Mouse (Mus musculus): ENCODE measurements around the gene Mettl1.

Gene Mettl1

DNA sequence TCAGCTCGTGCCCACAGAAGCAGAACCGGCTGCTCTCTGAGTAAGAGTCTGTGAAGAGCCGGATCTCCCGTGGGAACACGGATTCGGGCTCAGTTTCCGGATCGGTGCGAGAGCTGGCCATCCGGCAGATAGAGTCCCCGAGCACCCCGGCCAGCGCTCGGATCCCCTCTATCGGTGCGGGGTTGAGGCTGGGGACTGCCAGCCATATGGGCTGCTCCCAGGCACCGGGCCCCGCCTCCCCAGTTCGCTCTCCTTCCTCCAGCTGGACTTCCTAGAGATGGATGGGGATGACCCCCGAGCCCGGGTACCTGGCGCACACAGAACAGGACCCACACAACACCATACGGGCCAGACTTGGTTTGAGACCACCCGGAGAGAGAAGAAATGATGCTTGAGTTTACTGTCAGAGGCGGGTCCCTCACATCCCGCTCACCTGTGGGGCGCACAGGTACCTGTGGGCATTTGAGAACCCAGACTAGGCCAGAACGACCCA lies at the start of gene Mettl1, which contains the start of gene Eef1akmt3:
Mettl1 (plus strand) TSS at position 141 of the 493 bp plus-strand sequence.
Eef1akmt3 (minus strand) TSS at position 240 of the 493 bp plus-strand sequence.
- WGBS = under 1% methylated on average over 28 of the region's 28 CpGs

DNA sequence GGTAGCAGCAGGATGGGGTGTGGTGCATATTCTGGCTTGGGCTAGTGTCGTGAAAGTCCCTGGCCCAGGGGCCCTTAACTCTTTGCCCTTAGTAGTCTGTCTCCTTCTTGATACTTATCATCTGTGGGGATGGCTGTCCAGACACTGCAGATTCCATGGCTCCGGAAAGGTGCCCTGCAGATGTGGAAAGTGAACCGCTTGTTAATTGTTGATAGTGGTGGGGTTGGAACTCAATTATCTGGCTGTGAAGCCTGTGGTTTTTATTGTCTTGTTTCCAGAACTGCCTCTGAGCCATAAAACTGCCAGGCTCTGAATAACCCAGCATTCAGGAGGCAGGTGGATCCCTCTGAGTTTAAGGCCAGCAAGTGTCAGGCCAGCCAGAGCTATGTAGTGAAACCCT lies 49.5 kb upstream of the Mettl1 start:
- WGBS = 52% methylated on average over 3 of the region's 3 CpGs

DNA sequence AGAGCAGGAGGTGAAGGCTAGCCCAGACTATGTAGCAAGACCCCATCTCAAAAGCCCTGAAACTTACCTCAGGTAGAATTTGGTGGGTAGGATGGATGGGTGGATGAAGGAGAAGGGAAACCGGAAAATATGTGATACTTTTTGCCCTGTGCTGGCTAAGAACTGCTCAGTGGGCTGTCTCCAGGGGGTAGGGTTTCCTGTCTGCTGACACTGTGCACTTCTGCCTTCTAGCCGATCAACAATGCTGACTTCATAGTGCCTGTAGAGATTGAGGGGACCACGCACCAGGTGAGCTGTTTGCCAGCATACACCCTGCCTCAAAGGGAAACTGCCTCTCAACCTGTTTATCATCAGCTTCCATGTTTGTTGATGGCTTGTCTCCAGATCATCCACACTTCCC lies 47.6 kb upstream of the Mettl1 start:
- 74% methylated on average over 3 of the region's 3 CpGs for WGBS

DNA sequence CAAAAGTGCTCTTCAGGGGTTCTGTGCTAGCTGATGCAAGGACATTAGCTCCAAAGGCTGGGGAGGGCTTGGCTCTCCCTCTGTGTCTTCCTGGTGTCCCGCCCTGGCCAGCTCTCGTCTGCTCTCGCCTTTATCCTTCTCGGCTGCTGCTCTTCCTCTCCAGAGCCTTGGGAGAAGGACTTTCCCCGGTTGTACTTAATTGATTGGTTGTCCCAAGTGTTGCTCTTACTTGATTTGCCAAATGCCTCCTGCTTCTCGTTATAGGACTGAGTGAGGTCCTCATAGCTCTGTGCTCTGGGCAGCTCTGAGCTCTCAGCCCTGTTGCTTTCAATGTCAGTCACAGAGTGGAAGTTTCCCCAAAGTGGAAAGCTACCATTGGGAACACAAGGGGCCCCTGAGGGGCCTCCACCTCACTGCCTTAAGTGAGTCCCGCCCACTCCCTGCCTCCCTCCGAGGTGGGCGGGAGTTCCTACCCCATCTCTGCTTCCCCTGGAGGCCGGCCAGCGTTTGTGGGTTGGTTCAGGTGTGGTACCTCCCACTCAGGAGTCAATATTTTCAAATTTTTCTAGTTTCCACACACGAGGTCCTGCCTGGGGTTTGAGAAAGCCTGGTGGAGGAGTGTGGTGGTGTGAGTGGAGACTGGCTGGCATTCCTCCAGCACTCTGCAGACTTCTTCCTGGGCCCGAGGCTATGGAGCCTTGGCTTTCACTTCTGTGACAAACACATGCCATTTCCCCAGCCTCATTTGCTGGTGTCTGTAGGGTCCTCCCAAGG lies 43.7 kb upstream of the Mettl1 start:
- 52% methylated on average over 13 of the region's 13 CpGs for WGBS

DNA sequence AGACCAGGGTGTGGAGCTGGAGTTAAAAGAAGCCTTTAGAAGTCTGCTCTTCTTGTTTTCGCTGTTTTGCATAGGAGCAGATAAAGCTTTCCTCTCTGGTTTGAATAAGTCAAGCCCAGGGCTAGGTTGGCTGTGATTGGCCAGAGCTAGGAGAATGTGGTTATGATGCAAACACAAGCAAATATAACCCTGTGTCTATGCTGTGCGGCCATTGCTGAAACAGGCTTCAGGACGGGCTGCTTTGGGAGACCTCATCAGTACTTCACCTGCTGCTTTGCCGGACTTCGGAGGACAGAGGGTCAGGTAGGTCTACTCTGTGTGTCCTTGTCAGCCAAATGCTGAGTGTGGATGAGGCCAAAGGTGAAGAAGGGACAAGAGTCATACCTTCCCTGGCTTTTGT lies 40.7 kb upstream of the Mettl1 start, which contains the start of gene Avil:
Avil (plus strand) TSS at position 181 of the 400 bp plus-strand sequence.
- 82% methylated on average over 5 of the region's 5 CpGs for WGBS

DNA sequence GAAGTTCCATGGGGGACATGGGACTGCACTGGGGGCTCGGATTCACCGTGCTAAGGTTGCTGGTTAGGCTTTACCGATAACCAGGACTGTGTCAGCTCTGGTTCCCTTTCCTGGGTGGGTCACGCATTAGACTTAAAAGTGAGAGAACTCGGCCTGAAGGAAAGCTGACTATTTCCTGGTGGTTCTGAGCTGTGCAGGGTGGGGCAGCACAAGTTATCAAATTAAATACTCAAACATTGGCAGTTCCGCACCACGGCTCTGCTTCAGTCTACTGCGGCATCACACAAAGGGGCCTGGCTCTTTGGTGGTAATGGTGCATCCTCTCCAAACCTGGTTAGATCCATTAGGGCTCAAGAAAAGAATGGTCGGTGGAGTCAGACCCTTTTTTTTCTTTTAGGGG lies 39.9 kb upstream of the Mettl1 start:
- WGBS = 81% methylated on average over 9 of the region's 9 CpGs

DNA sequence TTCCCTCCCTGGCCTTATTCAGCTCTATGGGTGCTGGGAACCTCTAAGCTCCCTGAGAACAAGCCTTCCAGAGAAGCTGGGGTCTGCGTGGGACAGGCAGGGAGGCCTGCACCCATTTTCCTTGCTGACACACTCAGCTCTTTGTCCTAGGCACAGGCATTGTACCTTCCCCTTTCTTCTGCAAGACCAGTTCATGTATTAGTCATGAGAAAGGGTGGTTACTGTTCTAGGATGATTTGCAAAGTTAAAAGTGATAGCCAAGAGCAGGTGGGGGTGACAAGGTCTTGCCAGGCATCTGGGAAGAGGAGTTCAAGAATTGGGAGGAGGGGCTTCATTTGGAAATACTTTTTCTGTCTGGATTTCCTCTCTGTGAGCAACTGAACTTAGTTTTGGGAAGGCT lies 39.2 kb upstream of the Mettl1 start:
- 67% methylated on average over 1 of the region's 1 CpGs for WGBS

DNA sequence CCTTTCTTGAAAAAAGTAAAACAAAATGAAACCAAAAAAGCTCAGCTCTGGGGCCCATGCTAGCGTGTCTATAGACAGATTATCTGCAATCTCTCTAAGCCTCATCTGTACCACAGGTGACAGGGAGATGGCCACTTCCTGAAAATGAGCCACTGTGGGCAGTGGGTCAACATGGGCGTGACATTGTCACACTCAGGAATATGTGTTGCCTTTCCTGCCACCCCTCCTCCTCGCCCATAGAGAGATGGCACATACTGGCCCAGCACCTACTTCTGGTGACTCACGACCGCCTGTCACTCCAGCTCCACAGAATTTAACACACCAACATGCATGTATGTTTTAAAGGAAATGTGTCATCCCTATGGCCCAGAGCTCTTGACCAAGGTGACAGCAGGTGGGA lies 38.4 kb upstream of the Mettl1 start:
- WGBS = 89% methylated on average over 5 of the region's 5 CpGs

DNA sequence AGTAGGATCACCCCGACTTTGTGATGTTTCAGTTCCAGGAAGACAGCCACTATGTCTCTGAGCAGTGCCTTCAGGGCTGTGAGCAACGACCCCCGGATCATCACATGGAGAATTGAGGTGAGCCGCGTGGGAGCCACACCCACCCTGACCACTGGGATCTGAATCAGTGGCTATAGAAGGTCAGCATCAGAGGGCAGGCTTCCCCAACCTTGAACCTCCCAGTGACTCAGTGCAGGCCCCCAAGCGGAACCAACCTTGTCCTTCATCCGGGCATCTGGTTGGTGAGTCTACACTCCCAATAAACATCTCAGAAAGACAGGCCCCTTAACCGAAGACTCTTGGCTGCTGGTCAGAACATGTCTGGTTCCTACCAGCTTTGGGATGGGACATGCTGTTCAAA lies 37.9 kb upstream of the Mettl1 start:
- 87% methylated on average over 8 of the region's 8 CpGs for WGBS

DNA sequence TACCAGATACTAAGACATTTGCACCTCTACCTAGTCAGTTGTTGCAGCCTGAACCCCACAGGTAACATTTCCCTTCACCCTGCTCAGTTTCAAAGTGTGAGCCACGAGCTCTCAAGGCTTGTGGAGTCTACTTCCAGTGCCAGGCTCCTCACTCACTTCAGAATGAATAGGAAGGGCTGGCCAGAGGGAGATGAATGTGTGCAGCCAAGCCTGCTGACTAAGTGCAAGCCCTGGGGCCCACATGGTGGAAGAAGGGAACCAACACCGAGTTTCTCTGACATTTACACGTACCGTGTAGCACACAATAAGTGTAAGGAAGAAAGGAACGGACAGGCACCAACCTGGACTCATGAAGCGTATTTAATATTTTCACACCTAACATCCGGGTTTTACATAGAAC lies 37.4 kb upstream of the Mettl1 start:
- 72% methylated on average over 7 of the region's 7 CpGs for WGBS

DNA sequence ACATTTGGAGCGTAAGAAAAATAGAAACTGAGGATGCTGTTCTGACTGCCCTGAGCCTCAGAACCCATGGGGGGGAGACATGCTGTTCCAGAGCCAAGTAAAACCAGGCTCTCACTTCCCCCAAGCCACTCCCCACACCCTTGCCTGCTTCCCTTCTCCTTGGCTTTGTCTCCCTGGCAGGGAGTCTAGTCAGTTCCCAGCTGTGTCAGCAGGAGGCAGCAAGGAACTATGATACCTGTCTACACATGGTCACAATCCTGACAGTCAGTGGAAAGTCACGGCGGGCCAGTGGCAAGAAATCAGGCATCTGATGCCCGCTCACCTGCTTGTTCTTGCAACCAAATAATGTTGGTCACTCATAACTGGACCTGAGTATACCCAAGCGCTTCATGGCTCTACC lies 24.7 kb upstream of the Mettl1 start:
- WGBS = 69% methylated on average over 5 of the region's 5 CpGs

DNA sequence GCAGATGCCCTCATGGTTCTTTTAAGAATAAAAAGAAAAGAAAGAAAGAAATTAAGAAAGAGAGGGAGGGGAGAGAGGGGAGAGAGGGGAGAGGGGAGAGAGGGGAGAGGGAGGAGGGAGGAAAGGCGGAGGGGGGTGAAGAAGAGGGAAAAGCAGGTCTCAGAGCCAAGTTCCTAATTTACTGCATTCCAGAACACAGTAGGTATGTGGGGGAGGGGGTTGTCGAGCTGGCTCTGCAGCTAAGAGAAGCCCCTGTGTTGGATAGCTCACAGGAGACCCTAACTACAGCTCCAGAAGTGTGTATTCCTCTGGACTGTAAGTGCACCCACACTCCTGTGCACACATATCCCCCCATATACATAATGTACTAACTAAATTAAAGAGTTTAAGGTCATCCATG lies 24.1 kb upstream of the Mettl1 start:
- 36% methylated on average over 2 of the region's 2 CpGs for WGBS

DNA sequence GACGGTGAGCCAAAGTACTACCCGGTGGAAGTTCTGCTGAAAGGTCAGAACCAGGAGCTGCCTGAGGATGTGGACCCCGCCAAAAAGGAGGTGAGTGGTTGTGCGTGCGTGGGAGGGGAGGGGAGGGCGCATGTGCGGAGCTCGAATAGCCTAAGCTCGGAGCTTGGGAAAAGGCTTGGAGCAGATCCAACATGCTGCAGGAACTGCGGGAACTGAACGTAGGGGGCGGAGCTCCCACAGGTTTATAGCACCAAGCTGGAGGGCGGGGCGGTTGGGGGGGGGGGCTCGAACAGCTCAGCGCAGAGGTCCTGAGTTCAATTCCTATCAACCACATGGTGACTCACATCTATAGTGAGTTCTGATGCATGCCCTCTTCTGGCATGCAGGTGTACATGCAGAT lies 22.8 kb upstream of the Mettl1 start:
- 68% methylated on average over 16 of the region's 16 CpGs for WGBS

DNA sequence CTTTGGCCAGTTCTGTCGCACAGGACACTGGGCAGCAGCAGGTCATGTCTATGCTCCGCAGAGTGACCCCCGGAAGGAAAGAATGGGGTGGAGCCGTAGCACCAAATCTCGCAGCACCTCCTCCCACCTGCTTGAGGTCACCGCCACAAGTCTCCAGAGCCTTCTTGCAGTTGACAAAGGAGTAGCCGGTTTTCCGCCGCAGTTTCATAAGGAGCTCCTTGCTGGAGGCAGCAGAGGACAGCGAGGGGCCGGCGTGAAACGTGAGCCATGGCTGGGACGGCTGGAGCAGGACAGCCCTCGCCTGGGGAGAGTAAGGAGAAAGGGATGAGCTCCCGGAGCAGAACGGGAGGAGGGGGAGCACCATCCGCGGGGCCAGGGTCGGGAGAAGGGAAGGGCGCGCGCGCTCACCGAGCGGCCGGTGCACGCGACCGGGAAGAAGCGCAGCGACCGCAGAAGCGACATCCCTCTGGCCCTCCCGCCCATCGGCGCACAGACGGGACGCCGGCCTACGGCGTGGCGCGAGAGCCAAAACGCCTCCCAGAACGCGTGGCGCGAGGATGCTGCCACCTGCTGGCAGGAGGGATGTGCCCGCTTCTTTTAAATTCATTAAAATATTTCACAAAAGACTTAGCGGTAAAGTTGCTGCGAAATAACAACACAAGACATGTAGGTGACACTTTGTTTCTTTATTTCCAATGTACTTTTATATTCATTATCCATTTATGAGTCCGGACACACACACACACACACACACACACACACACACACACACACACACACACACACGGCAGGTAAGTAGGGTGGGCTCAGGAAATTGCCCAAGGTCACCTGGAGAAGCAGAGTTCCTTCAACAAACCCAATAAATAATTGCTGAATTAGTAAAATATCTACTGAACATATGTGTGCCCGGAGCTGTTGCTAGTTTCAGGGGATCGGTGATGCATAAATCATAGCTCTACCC lies 10.6 kb upstream of the Mettl1 start, which contains the start of gene Tsfm:
Tsfm (minus strand) TSS at position 505 of the 961 bp plus-strand sequence.
- WGBS = 5% methylated on average over 56 of the region's 56 CpGs

DNA sequence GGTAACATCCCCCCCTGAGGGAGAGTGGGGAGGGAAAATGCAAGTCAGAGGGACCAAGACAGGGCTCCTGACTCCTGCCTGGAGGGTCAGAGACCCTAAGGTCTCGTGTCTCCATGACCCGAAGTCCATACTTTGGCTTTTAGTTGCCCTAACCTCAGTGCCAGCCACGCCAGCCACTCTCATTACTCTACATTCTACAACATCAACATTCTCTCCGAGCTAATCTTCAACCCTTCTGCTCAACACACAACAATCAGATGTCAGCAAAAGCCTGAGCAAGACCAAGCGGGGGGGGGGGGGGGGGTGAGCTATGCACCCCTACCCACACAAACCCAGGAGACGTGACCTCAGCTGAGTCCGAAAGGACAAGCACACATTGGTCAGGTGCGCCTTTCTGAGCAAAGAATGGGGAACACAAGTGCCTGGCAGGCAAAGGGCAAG lies 7.9 kb upstream of the Mettl1 start:
- WGBS = 86% methylated on average over 8 of the region's 8 CpGs

DNA sequence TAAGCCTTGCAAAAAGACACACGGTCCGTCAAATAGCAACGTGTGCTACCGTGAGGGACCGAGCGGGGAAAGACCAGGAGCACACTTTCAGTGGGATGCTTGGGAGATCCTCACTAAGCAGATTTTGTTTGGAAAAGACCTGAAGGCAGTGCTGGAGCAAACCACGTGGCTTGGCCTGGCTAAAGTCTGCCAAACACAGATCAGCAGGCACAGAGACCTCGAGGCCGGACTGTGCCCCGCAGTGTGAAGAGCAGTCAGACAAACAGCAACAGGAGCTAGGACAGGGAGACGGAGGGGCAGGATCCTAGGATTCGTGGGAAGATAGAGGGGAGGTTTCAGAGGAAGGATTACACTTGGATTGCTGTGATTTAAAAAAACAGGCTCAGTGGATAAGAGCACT lies 4.9 kb upstream of the Mettl1 start:
- 85% methylated on average over 12 of the region's 12 CpGs for WGBS

DNA sequence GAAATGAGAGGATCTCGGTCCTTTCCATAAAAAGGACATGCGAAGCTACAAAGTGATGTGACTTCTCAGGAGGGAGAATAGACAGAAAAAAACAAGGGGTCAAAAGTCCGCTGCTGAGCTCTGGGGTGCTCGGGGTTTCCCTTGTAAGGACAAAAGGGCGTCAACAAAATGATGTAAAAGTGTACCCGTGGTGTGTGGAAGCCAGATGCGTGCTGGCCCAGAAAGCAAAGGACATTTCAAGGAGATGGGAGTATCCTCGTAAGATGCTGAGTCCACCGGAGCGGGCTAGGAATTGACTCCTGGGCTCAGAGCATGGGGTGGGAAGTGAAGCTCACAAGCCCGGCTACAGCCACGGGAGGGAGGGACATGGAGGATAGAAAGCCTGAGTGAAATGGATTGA lies 3.6 kb upstream of the Mettl1 start:
- WGBS = 81% methylated on average over 12 of the region's 12 CpGs

DNA sequence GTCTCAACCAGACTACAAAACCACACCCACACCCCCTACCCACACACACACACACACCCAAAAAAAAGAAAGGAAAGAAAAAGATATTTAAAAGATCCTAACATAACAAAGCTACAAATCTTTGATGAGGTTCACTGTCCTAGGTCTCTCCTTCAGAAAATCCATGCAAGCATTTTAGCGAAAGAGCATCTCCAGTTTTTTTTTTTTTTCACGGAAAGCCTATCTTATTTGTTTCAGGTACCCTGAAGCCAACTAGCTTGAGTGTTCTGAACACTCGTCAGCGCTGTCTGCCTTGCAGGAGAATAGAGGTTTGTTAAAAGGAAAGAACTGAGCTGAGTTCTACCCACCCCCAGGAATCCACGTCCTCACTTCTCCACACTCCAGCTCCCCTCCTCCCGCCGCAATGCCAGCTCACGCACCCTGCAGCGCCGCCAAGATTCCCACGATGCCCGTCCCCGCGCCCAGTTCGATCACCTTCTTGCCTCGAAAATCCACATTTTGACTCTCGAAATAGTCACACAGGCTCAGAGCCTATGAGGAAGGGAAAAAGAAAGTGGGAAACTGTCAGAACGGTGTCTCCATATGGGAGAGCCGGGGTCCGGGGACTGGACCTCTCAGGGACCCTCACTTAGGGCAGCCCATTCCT lies 522 bp upstream of the Mettl1 start:
- WGBS = 2% methylated on average over 20 of the region's 20 CpGs

DNA sequence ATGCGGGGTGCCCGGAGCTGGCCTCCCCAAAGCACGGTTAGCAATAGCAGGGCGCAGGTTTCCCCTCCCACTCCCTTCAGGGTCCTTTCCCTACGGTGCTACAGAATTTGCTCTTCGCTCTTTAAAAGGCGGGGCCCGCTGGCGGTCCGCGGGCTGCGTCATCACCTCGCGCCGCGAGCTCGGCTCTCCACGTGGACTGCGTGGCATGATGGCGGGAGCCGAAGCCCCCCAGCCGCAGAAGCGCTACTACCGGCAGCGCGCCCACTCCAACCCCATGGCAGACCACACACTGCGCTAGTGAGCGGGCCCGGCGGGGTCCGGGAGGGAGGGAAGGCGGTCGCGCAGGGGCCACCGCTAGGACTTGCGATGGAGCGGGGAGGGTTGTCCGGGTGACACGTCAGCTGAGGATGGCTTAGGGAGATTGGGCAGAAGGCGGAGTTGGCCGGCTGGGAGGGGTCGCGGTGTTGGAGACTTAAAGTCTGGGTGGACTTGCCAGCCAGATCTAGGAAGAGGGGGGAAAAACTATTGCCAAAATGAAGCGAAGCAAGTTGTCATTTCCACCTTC lies 642 bp downstream of the Mettl1 start:
- under 1% methylated on average over 44 of the region's 44 CpGs for WGBS

DNA sequence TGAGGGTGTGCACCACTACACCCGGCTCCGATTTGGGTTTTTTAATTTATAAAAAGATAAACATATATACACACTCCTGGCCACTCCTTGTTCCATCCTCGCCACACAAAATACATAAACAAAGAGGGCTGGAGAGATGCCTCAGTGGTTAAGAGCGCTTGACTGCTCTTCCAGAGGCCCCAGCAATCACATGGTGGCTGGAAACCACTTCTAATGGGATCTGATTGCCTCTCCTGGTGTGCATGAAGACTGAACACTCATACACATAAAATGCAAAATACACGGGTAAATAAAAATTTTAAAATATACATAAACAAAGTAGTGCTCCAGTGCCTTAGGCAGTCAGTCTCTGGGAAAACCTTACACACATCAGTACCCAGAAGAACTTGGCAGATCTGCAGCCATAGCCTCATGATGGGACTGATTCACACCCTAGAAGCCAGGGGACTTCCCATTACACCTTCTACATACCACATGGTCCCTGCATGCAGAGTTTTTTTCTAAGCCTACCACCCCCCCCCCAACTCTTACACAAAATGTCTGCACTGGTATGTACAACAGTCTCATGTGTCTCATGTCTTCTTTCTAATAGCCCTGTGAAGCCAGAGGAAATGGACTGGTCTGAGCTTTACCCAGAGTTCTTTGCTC lies 1.4 kb downstream of the Mettl1 start:
- WGBS = 12% methylated on average over 5 of the region's 5 CpGs

DNA sequence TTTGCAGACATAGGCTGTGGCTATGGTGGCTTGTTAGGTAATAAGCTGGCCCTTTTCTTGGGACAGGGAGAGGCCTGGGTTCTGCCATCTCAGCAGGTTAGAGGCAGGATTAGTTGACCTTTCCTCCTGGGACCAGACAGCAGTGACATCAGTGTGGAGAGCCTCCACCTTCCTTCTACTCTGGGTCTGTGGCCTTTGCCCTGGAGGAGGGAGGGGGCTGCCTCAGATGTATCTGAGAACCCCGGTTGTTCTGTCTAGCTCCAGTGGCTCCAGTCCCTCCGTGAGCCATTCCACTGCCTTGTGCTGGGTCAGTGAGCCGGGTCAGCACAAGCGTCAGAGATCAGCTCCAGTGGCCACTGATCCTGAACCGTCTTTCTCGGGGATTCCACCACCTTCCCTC lies 2.0 kb downstream of the Mettl1 start:
- WGBS = 87% methylated on average over 6 of the region's 6 CpGs

All from cerebral cortex, adult 2 months (tissue).